Mouse (Mus musculus): ENCODE results near the gene Tpk1.

- no peak for TF ChIP-seq HCFC1 (IDR thresholded peaks at IDR 0.05; ENCODE audit: low read depth, low read length)
- no peak for TF ChIP-seq ETS1 (IDR thresholded peaks at IDR 0.05; ENCODE audit: low read depth, low read length)
- TF ChIP-seq CTCF (IDR thresholded peaks at IDR 0.05 in 2 of 3, conservative IDR thresholded peaks at IDR 0.05 in 1 of 3; ENCODE audit: control insufficient read depth in 1 of 3, insufficient read depth in 1 of 3, low read depth in 2 of 3, low read length in 3 of 3, poor library complexity in 1 of 3, severe bottlenecking in 1 of 3) = no peak
- TF ChIP-seq POLR2AphosphoS5 (IDR thresholded peaks at IDR 0.05; ENCODE audit: borderline replicate concordance, low read depth, low read length) = no peak
- no peak for TF ChIP-seq E2F4 (IDR thresholded peaks at IDR 0.05; ENCODE audit: borderline replicate concordance, low read depth, low read length)
- TF ChIP-seq GATA1 (IDR thresholded peaks at IDR 0.05; ENCODE audit: low read depth, low read length) = no peak
These were observed 283.3 kb downstream of the Tpk1 start for GRCm38 (mm10) chr6:43382750-43383149.
